Mouse (Mus musculus): Measurements from ENCODE around the gene Zmym4.

- no peak for TF ChIP-seq POLR2A (IDR thresholded peaks at IDR 0.05; ENCODE audit: insufficient read depth, low read depth, low read length)
- no peak for TF ChIP-seq CTCF (IDR thresholded peaks at IDR 0.05; ENCODE audit: insufficient read depth, low read depth, low read length)
These were observed 136.8 kb downstream of the Zmym4 start for GRCm38 (mm10) chr4:126831122-126831521.
